ENCODE assay signal across 8 mouse cellular contexts in the genomic region with DNA sequence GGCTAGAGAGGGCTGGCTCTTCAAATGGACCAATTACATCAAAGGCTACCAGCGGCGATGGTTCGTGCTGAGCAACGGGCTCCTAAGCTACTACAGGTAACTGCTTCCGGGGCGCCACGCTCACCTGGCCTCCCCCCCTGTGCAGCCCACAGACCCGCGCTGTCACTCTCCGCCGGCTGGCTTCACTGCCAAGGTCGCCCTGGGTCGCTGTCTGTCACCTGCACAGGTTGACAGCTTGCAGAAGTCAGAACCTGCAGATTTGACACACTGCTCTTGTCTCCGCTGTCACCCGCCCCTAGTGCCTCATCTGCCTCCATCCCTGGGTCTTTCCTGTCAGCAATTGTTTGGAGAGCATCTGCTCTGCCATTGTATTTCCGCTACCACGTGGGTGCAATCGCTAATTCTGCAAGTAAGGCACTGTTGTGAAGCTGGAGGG. TPM values are rescaled to one million over a fixed set of nuclear protein-coding genes. Genes with fewer than 3 reads are reported as not detected.
DNase-seq lines count a peak whose midpoint lies in the region; ATAC-seq and TF ChIP-seq lines count a peak whose summit lies in the region.

No protein-coding gene starts in this region.

- TF ChIP-seq EP300 in liver, embryonic 14.5 days (IDR thresholded peaks at IDR 0.05; ENCODE audit: low read depth), result no peak

- H3K36me3 ChIP-seq in C2C12 (ENCODE audit: control insufficient read depth, insufficient read depth), result peaks cover 21% of the 10 kb centered on the region
- peaks cover 12% of the 10 kb centered on the region for H3K36me3 ChIP-seq in embryonic facial prominence, embryonic 14.5 days (ENCODE audit: control insufficient read depth, insufficient read depth, low read length)
- peaks cover 8% of the 10 kb centered on the region; the same call in 1 of the 2 replicates for H3K36me3 ChIP-seq in heart, embryonic 15.5 days
- peaks cover 9% of the 10 kb centered on the region for H3K36me3 ChIP-seq in liver, embryonic 14.5 days (replicated peaks; ENCODE audit: control insufficient read depth, insufficient read depth, low read depth)
- peaks cover 10% of the 10 kb centered on the region for H3K36me3 ChIP-seq in neural tube, embryonic 13.5 days
- H3K36me3 ChIP-seq in testis, adult 2 months (ENCODE audit: control insufficient read depth, insufficient read depth, low read length), result no peaks in the 10 kb centered on the region; the same call in 1 of the 2 replicates

- WGBS in embryonic facial prominence, embryonic 14.5 days, result under 1% methylated on average over 11 of the region's 18 CpGs
- under 1% methylated on average over 18 of the region's 18 CpGs for WGBS in heart, embryonic 15.5 days
- 1% methylated on average over 18 of the region's 18 CpGs for WGBS in liver, embryonic 14.5 days (ENCODE audit: insufficient replicate concordance)
- WGBS in neural tube, embryonic 13.5 days, result under 1% methylated on average over 18 of the region's 18 CpGs

- H3K4me1 ChIP-seq in embryonic facial prominence, embryonic 14.5 days (ENCODE audit: control insufficient read depth, insufficient read depth, low read length), result peaks cover 10% of the 10 kb centered on the region
- H3K4me1 ChIP-seq in heart, embryonic 15.5 days (replicated peaks), result peaks cover 41% of the 10 kb centered on the region
- H3K4me1 ChIP-seq in liver, embryonic 14.5 days (replicated peaks; ENCODE audit: control insufficient read depth in 2 of 2, insufficient read depth in 2 of 2, low read length in 1 of 2), result peaks cover 10 to 14% of the 10 kb centered on the region in 2 experiments; a peak in 3 of 4 replicates
- peaks cover 31% of the 10 kb centered on the region for H3K4me1 ChIP-seq in neural tube, embryonic 13.5 days (replicated peaks)
- H3K4me1 ChIP-seq in testis, adult 2 months (ENCODE audit: control insufficient read depth, insufficient read depth, low read length), result peaks cover 10% of the 10 kb centered on the region

- ATAC-seq in embryonic facial prominence, embryonic 14.5 days (ENCODE audit: low read depth), result no peak
- no peak for ATAC-seq in heart, embryonic 15.5 days (replicated peaks; ENCODE audit: insufficient number of reproducible peaks, insufficient read depth, low FRiP score, low read depth)
- no peak for ATAC-seq in liver, embryonic 14.5 days (ENCODE audit: insufficient read depth)
- peak; percentile 4 for ATAC-seq in neural tube, embryonic 13.5 days (ENCODE audit: low read depth)

- H3K4me2 ChIP-seq in embryonic facial prominence, embryonic 14.5 days (ENCODE audit: low read depth, low read length), result peak overlapping the region; percentile 70
- H3K4me2 ChIP-seq in heart, embryonic 15.5 days, result peak overlapping the region; percentile 89
- peak overlapping the region; percentile 88 for H3K4me2 ChIP-seq in liver, embryonic 14.5 days (ENCODE audit: low read depth)
- H3K4me2 ChIP-seq in neural tube, embryonic 13.5 days, result peak overlapping the region; percentile 93

- no peak for TF ChIP-seq POLR2A in testis, adult 2 months (IDR thresholded peaks at IDR 0.05; ENCODE audit: control insufficient read depth, low read depth, low read length)

- peak overlapping the region; percentile 84 for H3K27ac ChIP-seq in embryonic facial prominence, embryonic 14.5 days (replicated peaks; ENCODE audit: low read depth, low read length)
- peak overlapping the region; percentile 81 for H3K27ac ChIP-seq in heart, embryonic 15.5 days
- H3K27ac ChIP-seq in liver, embryonic 14.5 days, result peak overlapping the region; percentile 72; the same call in 1 of the 2 replicates
- H3K27ac ChIP-seq in neural tube, embryonic 13.5 days (replicated peaks), result peak overlapping the region; percentile 88
- H3K27ac ChIP-seq in testis, adult 2 months (ENCODE audit: control insufficient read depth, insufficient read depth, low read depth, low read length), result 0 out of 2 replicates have a peak overlapping the region, but pooled peaks have one; percentile 1

- H3K4me3 ChIP-seq in C2C12 (ENCODE audit: insufficient read depth, poor library complexity, severe bottlenecking), result peak overlapping the region; percentile 87
- peak overlapping the region; percentile 82 for H3K4me3 ChIP-seq in embryonic facial prominence, embryonic 14.5 days (ENCODE audit: low read depth, low read length)
- peak overlapping the region; percentile 94 for H3K4me3 ChIP-seq in heart, embryonic 15.5 days
- H3K4me3 ChIP-seq in liver, embryonic 14.5 days (ENCODE audit: insufficient read depth in 1 of 2, low read depth in 2 of 2, low read length in 2 of 2), result peak overlapping the region; percentile 87 to 90
- peak overlapping the region; percentile 74 for H3K4me3 ChIP-seq in neural tube, embryonic 13.5 days
- H3K4me3 ChIP-seq in testis, adult 2 months (ENCODE audit: control insufficient read depth, low read depth, low read length), result peak overlapping the region; percentile 76

- DNase-seq in adrenal gland, postnatal 36 days, result peak; percentile 38 to 45
- DNase-seq in embryonic facial prominence, embryonic 14.5 days (ENCODE audit: low spot score), result peak; percentile 42
- peak; percentile 54 to 73 for DNase-seq in kidney, postnatal 36 days
- peak in 1 of 3 experiments; percentile 23 for DNase-seq in liver, embryonic 14.5 days (ENCODE audit: low read depth in 3 of 3, low spot score in 3 of 3)

- no peak for TF ChIP-seq CTCF in C2C12 (IDR thresholded peaks at IDR 0.05; ENCODE audit: control insufficient read depth, insufficient read depth, insufficient read length)
- TF ChIP-seq CTCF in liver, embryonic 14.5 days (IDR thresholded peaks at IDR 0.05; ENCODE audit: low read depth), result 0 out of 2 replicates have a peak, but pooled peaks have one; percentile 9
- TF ChIP-seq CTCF in testis, adult 2 months (IDR thresholded peaks at IDR 0.05; ENCODE audit: control insufficient read depth, insufficient read depth, insufficient replicate concordance, low read depth, low read length), result no peak

- H3K9me3 ChIP-seq in embryonic facial prominence, embryonic 14.5 days (ENCODE audit: control insufficient read depth, low read length), result 0 out of 2 replicates have a peak, but pooled peaks cover 4% of the 10 kb centered on the region
- no peaks in the 10 kb centered on the region for H3K9me3 ChIP-seq in heart, embryonic 15.5 days (replicated peaks)
- H3K9me3 ChIP-seq in liver, embryonic 14.5 days (ENCODE audit: control insufficient read depth, low read length), result peaks cover 3% of the 10 kb centered on the region
- H3K9me3 ChIP-seq in neural tube, embryonic 13.5 days, result no peaks in the 10 kb centered on the region

- H3K79me2 ChIP-seq in C2C12 (ENCODE audit: control insufficient read depth, insufficient read depth), result peaks cover 49% of the 10 kb centered on the region

- peak overlapping the region; percentile 69 for H3ac ChIP-seq in C2C12 (ENCODE audit: control insufficient read depth, insufficient read length, low read depth)

- H3K79me3 ChIP-seq in C2C12 (ENCODE audit: low read depth), result peaks cover 31% of the 10 kb centered on the region

- peaks cover 4% of the 10 kb centered on the region for H3K27me3 ChIP-seq in C2C12 (ENCODE audit: control insufficient read depth, insufficient read depth, insufficient read length)
- H3K27me3 ChIP-seq in embryonic facial prominence, embryonic 14.5 days (replicated peaks; ENCODE audit: control insufficient read depth, insufficient read depth, low read length), result peaks cover 3% of the 10 kb centered on the region; the same call in 1 of the 2 replicates
- H3K27me3 ChIP-seq in heart, embryonic 15.5 days, result no peaks in the 10 kb centered on the region
- H3K27me3 ChIP-seq in liver, embryonic 14.5 days (ENCODE audit: control insufficient read depth, insufficient read depth, low read length), result no peaks in the 10 kb centered on the region; the same call in 1 of the 2 replicates
- H3K27me3 ChIP-seq in neural tube, embryonic 13.5 days, result no peaks in the 10 kb centered on the region
- no peaks in the 10 kb centered on the region for H3K27me3 ChIP-seq in testis, adult 2 months (ENCODE audit: control insufficient read depth, insufficient read depth, low read length)

- H3K9ac ChIP-seq in embryonic facial prominence, embryonic 14.5 days (ENCODE audit: low read depth, low read length), result peak overlapping the region; percentile 80
- peak overlapping the region; percentile 95 for H3K9ac ChIP-seq in heart, embryonic 15.5 days
- H3K9ac ChIP-seq in liver, embryonic 14.5 days (replicated peaks), result peak overlapping the region; percentile 88
- H3K9ac ChIP-seq in neural tube, embryonic 13.5 days, result peak overlapping the region; percentile 88

TF ChIP-seq in C2C12, 6 proteins besides CTCF, POLR2A, EP300 and RAD21:
- peak; percentile 12 for TF ChIP-seq USF1 (IDR thresholded peaks at IDR 0.05; ENCODE audit: low read depth)
- no peak for TF ChIP-seq MYOD1 (IDR thresholded peaks at IDR 0.05; ENCODE audit: control insufficient read depth, insufficient read length, low read depth)
- TF ChIP-seq CEBPB (IDR thresholded peaks at IDR 0.05; ENCODE audit: low read depth), result no peak
- no peak for TF ChIP-seq FOSL1 (IDR thresholded peaks at IDR 0.05; ENCODE audit: insufficient read depth, low read length, poor library complexity, severe bottlenecking)
- TF ChIP-seq MAX (IDR thresholded peaks at IDR 0.05), result no peak
- TF ChIP-seq MYOG (IDR thresholded peaks at IDR 0.05; ENCODE audit: control insufficient read depth, extremely low read depth, insufficient read length), result no peak

RNA-seq across cellular contexts. Expression of a gene that starts 0.5 kb away (rescaled TPM):
- 14.3 TPM for polyA plus RNA-seq in C2C12 (2012; fragmentation: generic; extraction: Trizol)
- total RNA-seq in adrenal gland, postnatal 36 days (2021), result 100 to 1,000 TPM in 1 of 2 experiments, 10 to 100 TPM in 1; 81.5 to 117 TPM
- 9.0 and 10.1 TPM in 2 replicates for polyA plus RNA-seq in embryonic facial prominence, embryonic 14.5 days (2014; fragmentation: Nextera tagmentation; extraction: Ambion mirVana)
- 4.3 and 4.4 TPM in 2 replicates for polyA plus RNA-seq in heart, embryonic 15.5 days (2015; fragmentation: Nextera tagmentation; extraction: Ambion mirVana)
- 8.2 and 11.7 TPM in 2 replicates for polyA plus RNA-seq in liver, embryonic 14.5 days (2012; rRNA removed)
- 3.9 and 5.0 TPM in 2 replicates for polyA plus RNA-seq in liver, embryonic 14.5 days (2014; fragmentation: Nextera tagmentation; extraction: Ambion mirVana)
- 4.5 and 4.7 TPM in 2 replicates for polyA plus RNA-seq in neural tube, embryonic 13.5 days (2015; fragmentation: Nextera tagmentation; extraction: Ambion mirVana)
- polyA plus RNA-seq in testis, adult 2 months (2012; rRNA removed), result 23.0 and 24.4 TPM in 2 replicates

RNA-seq across cellular contexts. Expression of a gene that starts 54.0 kb away (rescaled TPM):
- polyA plus RNA-seq in C2C12 (2012; fragmentation: generic; extraction: Trizol), result 13.3 TPM
- total RNA-seq in adrenal gland, postnatal 36 days (2021), result 10 to 100 TPM; 25.0 to 28.2 TPM
- 18.7 and 19.4 TPM in 2 replicates for polyA plus RNA-seq in embryonic facial prominence, embryonic 14.5 days (2014; fragmentation: Nextera tagmentation; extraction: Ambion mirVana)
- polyA plus RNA-seq in heart, embryonic 15.5 days (2015; fragmentation: Nextera tagmentation; extraction: Ambion mirVana), result 17.2 and 17.3 TPM in 2 replicates
- polyA plus RNA-seq in liver, embryonic 14.5 days (2012; rRNA removed), result 8.0 and 8.7 TPM in 2 replicates
- 6.0 and 7.1 TPM in 2 replicates for polyA plus RNA-seq in liver, embryonic 14.5 days (2014; fragmentation: Nextera tagmentation; extraction: Ambion mirVana)
- polyA plus RNA-seq in neural tube, embryonic 13.5 days (2015; fragmentation: Nextera tagmentation; extraction: Ambion mirVana), result 15.8 and 18.3 TPM in 2 replicates
- polyA plus RNA-seq in testis, adult 2 months (2012; rRNA removed), result 6.6 and 8.2 TPM in 2 replicates

Comparison
In these comparisons a context has a peak if more than half of its experiments do, and no peak if none do; other contexts are left out.
1. H3K27ac ChIP-seq: peak in every context shown above with its lines; median percentile 88 in neural tube, embryonic 13.5 days; 84 in embryonic facial prominence, embryonic 14.5 days; 81 in heart, embryonic 15.5 days; 72 in liver, embryonic 14.5 days; 1 in testis, adult 2 months.